Mouse (Mus musculus): ENCODE measurements around the gene Snx20.

- TF ChIP-seq POLR2A (IDR thresholded peaks at IDR 0.05; ENCODE audit: borderline replicate concordance, extremely low read depth, low read depth, low read length): no peak
- no peak for TF ChIP-seq CTCF (IDR thresholded peaks at IDR 0.05; ENCODE audit: insufficient read depth, low read length)
Measured at GRCm38 (mm10) chr8:88610271-88610670, 25.7 kb downstream of the Snx20 start.

Measured in lung, adult 2 months (tissue).